Mouse (Mus musculus) cerebral cortex, adult 2 months (tissue): Measurements from ENCODE around the gene Tmem145.

Source experiments
- WGBS: fragments of 180-500 bp; shearing (Covaris S2); methylation state at CpG from one replicate; pipeline ENCODE4 v1.1.7; 2018; 5-methylcytosine and 5-hydroxymethylcytosine counted together

Gene Tmem145

DNA sequence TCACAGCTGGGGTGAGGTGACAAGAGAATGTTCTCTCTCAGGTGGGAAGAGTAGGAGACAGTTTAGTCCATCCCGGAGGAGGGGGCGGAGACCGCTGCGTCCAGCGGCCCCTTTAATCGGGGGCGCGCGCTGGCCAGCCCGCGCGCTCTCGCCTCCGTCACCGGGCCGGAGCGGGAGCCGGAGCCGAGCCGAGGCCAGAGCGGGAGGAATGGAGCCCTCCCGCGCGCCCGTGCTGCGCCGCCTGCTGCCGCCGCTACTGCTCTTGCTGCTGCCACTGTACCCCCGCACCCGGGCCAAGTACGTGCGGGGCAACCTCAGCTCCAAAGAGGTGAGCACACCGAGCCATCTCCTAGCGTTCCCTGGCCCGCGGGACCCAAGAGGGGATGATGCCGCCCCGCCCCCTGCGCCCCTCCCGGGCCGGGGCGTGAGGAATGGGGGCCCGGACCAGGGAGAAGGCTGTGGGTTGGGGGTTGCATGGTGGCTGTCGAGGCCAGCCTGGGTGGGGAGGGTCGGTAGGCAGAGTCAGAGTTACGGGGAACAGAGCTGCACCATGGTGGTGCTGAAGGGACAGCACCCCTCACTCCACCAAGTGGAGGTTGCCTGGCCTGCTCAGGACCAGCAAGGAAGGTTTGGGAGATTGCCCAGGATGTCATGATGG, at the start of gene Tmem145:
Tmem145 (plus strand) TSS at position 151 of the 658 bp plus-strand sequence.
- WGBS: under 1% methylated on average over 47 of the region's 47 CpGs

DNA sequence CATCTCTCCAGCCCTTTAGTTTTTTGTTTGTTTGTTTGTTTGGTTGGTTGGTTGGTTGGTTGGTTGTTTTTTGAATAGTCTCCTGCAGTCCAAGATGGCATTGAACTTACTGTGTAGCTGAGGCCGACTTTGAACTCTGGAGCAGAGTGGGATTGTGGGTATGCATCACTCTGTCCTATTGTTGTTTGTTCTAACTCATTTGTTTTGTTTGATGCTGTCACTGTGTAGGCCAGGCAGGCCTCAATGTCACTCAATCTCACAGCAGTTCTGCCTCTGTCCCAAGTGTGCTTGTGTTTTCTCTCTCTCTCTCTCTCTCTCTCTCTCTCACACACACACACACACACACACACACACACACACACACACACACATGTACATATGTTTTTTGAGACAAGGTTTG, 44.0 kb upstream of the Tmem145 start:
- WGBS: 86% methylated on average over 1 of the region's 1 CpGs

DNA sequence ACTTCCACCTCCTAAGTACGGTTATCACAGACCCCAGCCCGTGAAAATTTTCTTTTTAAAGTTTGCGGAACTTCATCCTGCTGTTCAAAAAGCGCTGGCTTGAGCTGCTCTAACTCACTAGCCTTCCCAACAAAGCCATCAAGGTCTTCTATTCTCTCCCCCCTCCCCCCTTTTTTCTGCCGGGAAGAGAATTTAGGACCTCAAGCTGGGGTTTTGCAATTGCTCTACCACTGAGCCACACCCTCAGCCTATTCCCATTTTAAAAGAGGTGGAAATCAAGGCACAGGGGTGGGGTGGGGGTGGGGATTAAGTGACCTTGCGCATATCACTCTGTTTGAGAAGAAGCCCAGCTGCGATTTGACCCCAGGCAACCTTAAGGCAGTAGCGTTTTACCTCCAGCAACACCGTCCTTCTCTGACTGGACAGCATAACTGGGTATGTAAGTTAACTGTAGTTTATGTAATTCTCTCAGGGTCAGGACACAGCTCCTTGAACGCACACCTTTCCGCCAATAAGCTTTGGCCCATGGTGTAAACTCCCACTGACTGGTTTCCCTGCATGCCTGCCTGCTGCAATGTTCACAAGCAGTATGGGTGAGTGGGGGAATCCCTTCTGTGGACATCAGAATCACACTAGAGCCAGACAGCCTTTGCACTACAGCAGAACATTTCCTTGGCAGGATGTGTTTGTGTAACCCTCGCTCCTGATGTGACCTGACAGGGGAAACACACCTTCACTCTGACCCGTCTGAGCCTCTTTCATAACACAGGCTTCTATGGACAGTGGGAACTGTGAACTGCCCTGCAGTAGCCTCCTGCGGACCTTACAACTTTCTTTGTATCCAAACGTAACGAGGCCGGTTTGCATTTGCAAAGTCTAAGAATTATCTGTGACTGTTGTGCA, 41.7 kb upstream of the Tmem145 start:
- 69% methylated on average over 17 of the region's 17 CpGs for WGBS

DNA sequence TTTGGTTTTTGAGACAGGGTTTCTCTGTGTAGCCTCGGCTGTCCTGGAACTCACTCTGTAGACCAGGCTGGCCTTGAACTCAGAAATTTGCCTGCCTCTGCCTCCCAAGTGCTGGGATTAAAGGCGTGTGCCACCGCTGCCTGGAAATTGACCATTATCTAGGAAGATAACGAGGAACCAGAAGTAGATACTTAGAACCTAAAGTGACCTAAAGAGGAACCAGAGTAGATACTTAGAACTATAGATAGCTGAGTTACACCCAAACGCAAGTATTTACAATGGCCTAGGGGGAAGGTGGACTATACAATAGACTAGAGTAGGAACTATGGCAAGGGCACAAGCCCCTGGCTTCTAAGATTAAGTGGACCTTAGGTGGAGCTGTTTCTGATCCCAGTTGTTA, 40.2 kb upstream of the Tmem145 start:
- WGBS: 83% methylated on average over 5 of the region's 5 CpGs

DNA sequence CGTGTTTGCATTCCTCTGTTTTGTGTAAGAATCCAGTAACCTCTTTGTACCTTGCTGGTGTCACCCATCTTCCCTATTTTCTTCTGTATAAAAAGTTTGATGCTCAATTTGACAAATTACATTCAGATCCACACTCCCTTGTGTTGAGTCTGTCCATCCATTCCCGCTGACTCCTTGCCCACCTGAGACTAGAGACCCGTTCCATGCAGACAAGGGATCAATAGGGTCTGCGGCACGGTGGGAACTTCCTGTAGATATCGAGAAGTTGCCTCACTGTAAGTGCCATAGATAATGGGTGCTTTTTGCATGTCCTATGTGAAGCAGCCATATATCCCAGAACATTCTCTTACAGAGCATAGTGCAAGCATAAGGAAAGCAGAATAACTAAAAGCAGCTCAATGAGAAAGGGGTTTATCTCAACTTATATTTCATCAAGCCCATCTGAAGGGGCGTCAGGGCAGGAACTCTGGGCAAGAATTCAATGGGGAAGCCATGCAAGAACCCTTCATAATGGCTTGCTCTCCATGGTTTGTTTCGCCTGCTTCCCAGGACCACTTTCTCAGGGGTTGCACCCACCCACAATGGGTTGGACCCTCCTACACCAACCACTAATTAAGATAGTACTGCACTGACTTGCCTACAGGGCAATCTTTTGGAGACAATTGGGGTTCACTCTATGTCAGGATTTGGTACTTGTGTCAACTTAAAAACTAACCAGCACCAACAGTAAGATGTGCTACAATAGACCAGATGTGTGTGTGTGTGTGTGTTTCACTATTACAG, 39.5 kb upstream of the Tmem145 start:
- WGBS: 92% methylated on average over 8 of the region's 8 CpGs

DNA sequence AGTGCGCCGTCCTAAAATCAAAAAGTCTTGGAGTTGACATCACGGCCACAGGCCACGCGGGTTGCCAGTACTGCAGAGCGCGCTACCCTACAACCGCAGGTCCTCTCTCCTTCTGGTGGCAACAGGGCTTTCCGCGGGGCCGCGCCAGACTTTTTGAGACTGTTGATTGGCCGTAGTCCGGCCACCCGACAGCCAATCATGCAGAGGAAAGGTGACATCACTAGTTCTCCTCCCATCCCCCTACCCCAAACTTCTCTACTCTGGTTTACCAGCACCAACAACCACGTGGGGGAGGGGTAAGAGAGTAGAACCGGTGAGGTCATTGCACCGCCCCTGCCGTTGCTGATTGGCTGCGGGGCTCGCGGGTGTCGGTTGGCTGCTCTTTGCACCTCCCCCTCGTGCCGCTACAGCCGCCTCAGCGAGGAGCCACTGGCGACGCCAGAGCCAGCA, 38.6 kb upstream of the Tmem145 start, which contains the start of gene Cic:
Cic (plus strand) TSS at position 404 of the 450 bp plus-strand sequence.
- under 1% methylated on average over 29 of the region's 29 CpGs for WGBS

DNA sequence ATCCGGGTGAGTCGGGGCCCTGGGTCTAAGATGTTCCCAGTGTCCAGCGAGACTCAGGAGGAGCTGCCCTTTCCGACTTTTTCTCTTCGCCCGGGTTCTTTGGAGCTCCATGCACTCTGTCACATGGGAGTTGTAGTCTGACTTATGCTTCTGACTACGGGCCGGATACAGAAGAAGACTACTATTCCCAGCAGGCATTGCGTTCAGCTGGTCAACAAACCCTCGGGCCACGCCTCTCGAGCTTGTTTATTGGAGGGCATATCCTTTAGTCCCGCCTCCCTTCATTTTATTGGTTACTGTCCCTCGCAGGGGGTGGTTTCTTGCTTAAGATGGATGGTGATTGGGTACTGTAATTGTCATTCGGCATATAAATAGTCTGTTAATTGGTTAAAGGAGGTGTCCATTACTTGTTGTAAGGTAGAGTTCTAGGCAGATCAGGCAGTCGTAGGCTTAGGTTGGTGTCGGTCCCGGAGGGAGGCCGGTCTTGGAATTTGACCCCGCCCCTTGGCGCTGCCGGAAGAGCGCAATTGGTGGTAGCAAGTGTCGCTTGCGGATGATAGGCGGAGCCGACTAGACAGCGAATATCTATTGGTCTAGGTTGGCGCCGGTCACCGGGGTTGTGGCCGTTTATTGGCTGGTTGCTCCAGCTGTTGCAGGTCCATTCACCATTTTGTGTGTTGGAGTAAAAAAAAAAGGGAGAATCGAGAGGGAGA, 38.0 kb upstream of the Tmem145 start:
- WGBS: under 1% methylated on average over 33 of the region's 33 CpGs

DNA sequence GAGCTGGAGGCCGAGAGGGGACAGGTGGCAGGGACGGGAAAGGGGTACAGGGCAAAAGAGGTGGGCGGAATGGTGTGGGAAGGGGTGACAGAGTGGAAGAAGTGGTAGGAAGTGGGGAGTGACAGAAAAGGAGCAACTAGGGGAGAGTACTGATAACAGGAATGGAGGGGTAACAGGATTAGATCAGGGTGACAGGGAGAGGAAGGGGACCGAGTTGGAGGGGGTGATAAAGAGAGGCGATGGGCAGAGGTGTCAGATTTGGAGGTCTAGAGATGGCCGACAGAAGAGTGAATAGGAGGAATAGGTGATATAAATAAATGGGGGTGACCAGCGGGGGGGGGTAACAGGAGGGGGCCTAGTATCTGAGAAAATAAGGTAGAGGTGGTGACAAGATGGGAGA, 37.3 kb upstream of the Tmem145 start:
- WGBS: under 1% methylated on average over 7 of the region's 7 CpGs

DNA sequence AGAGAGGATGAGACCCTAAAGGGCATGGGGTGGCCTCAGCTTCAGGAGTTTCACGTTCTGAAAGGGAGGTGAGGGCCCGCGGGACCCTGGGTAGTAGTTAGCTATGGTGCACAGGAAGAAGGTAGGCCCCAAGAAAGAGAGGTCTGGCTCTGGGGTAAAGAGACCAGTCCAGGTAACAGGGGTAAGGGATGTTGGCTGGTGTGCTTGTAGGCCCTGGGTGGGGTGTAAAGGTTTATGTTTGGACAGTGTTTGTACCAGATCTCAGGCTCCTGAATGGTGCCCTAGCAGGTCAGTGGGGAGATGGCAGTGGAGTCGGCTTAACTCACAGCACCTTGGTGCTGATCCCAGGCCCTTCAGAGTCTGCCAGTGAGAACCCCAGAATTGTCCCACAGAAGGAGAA, 36.9 kb upstream of the Tmem145 start:
- 22% methylated on average over 4 of the region's 4 CpGs for WGBS

DNA sequence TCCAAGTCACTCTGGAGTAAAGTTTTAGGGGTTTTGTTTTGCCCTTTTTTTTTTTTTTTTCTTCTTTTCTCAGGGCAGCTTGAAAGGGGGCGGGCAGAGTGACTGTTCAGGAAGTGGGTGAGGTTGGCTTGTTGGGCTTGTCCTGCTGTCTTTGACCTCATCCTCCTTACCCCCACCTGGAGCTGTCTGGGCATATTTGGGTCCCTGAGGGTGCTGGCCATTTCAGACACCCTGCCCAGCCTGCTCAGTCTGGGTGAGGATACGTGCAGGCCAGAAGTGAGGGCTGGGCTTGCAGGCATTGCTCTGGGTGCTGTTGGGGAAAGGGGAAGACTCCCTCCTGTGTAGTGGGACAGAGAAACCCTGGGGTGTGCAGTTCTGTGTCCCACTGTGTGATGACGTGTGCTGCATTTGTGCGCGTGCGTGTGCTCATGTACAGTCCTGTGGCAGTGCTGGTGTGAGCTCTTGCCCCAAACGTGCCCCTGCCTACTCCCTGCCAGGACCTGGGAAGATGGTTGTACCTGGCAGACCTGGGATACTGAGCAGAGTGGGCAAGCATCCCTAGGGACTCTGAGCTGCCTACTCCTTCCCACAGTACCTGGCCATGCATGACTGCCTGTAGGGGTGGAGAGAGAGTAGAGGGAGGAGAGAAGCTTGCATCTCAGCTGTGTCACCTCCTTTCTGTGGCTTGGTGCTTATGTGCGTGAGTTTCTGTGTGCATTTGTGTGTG, 36.2 kb upstream of the Tmem145 start:
- 53% methylated on average over 8 of the region's 8 CpGs for WGBS

DNA sequence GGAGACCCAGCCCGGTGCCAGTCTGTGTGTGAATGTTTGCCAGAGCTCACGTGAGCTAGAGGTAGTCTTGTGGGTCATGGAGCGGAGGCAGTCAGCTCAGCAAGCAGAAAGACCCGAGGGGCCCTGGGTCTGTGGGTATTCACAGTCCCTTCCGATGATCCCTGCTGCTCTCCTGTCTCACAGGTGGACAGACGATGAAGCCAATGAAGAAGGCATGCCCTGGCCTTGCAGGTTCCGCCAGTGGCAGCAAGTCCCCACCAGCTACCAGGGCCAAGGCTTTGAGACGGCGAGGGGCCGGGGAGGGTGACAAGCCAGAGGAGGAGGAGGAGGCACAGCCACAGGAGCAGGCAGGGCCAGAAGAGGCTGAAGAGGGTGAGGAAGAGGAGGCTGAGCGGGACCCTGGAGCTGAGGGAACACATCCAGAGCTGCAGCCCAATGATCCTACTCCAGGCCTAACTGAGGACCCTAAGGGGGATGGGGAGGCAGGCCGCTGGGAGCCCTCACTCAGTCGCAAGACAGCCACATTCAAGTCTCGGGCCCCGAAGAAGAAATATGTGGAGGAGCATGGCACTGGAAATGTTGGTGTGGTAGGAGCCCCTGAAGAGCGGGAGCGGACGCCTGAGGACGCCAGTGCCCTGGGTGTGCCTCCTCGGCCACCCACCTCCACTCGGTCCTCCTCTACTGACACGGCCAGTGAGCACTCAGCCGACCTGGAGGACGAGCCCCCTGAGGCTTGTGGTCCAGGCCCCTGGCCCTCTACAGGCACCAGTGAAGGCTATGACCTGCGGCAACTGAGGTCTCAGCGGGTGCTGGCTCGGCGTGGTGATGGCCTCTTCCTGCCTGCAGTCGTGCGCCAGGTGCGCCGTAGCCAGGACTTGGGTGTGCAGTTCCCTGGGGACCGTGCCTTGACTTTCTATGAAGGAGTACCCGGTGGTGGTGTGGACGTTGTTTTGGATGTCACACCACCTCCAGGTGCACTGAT, 35.0 kb upstream of the Tmem145 start:
- WGBS: 90% methylated on average over 35 of the region's 35 CpGs

DNA sequence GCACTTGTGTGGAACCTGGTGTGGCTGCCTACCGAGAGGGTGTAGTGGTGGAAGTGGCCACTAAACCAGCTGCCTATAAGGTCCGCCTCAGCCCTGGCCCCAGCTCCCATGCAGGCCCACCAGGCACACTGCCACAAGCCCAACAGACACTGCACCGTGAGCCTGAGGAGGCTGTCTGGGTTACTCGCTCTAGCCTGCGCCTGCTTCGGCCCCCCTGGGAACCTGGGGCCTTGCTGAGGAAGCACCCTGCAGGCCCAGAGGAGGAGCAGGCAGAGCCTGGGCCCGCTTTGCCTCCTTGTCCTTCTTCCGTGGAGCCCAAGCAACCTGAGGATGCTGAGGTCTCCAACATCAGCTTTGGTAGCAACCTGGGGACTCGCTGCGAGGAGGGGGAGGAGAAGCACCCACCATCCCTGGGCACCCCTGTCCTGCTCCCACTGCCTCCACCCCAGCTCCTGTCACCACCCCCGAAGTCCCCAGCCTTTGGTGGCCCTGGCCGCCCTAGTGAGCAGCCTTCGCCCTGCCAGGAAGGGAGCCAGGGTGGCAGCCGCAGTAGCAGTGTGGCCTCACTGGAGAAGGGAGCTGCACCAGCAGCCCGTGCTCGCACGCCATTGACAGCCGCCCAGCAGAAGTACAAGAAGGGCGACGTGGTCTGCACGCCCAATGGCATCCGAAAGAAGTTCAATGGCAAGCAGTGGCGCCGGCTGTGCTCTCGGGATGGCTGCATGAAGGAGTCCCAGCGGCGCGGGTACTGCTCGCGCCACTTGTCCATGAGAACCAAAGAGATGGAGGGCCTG, 34.1 kb upstream of the Tmem145 start:
- WGBS: 89% methylated on average over 30 of the region's 30 CpGs

DNA sequence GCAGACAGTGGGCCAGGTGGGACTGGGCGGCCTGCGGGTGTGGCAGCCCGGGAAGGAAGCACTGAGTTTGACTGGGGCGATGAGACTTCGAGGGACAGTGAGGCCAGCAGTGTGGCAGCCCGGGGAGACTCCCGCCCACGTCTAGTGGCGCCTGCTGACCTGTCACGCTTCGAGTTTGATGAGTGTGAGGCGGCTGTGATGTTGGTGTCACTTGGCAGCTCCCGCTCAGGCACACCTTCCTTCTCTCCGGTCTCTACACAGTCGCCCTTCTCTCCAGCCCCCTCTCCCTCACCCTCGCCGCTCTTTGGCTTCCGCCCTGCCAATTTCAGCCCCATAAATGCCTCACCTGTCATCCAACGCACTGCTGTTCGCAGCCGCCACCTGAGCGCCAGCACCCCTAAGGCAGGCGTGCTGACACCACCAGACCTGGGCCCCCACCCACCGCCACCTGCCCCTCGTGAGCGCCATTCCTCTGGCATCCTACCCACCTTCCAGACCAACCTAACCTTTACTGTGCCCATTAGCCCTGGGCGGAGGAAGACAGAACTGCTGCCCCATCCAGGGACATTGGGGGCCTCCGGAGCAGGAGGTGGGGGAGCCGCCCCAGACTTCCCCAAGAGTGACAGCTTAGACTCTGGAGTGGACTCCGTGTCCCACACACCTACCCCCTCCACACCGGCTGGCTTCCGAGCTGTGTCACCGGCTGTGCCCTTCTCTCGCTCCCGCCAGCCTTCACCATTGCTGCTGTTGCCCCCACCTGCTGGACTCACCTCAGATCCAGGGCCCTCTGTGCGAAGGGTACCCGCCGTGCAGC, 33.3 kb upstream of the Tmem145 start:
- WGBS: 88% methylated on average over 38 of the region's 38 CpGs

DNA sequence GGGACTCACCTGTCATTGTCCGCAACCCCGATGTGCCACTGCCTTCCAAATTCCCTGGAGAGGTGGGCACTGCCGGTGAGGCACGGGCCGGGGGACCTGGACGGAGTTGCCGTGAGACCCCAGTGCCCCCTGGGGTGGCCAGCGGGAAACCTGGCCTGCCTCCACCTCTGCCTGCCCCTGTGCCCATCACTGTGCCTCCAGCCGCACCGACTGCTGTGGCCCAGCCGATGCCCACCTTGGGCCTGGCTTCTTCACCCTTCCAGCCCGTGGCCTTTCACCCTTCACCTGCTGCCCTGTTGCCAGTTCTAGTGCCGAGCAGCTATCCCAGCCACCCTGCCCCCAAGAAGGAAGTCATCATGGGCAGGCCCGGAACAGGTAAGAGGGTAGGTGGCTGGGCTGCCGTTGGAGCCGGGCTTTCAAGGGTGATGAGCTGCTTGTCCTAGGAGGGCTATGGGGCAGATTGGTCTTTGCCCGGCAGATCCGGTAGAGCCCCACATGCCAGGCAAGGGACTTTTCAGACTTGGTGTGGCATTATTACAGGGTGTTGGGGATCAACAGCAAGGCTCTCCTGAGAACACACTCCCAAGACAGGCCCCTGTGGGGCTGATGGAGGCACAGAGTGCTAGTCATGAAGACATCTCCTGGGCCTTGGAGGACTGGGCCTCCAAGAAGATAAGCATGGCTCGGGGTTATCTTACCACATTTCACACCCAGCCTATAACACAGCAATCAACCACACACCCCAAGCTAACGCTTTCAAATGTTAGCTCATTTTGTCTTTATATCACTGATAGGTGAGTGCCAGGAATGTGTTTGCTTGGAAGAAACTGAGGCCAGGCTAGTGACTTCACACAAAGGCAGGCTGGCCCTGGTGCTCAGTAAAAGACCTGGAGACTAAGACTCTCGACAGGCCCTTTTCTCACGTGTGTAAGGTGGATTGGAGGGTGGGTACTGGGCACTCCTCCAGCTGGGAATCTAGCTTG, 32.4 kb upstream of the Tmem145 start:
- 88% methylated on average over 22 of the region's 22 CpGs for WGBS

DNA sequence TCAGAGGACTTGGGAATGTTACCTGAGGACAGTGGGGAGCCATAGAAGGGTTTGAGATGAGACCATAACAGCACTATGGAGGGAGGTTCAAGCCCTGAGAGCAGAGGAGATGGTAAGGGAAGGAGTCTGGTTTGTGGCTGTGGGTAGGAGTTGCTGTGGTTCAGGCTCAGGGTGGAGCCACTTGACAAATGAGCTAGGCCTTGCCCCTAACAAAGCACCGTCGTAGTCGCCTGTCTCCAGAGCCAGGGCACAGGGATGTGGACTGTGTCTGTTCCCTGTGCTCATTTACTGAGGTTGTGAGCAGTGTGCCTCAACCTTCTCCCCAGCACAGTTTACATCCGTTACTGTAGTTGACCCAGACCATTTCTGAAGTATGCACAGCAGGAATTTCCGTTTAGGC, 31.3 kb upstream of the Tmem145 start:
- 46% methylated on average over 5 of the region's 5 CpGs for WGBS

DNA sequence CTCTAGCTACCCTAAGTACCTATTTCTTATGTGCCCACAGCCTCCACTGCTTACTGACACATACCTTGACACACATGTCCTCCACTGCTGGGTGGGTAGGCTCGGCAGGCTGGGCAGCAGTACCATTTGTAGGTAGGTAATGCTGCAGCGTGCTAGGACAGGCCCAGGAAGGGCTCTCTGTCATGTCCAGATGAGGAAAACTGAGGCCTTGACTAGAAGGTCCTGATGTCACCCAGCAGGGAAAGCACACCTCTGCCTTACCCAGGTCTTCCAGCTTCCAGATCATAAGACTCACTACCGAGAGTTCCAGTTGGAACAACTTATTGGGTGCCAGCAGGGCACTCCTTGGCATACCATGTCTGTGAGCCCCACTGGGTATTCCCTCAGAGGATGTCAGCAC, 30.9 kb upstream of the Tmem145 start:
- 68% methylated on average over 3 of the region's 3 CpGs for WGBS
